Mouse (Mus musculus) Muller cell, postnatal 12 days (primary cell): ENCODE data around the gene Nhlh1.

ENCODE experiments used
- DNase-seq: peaks from one replicate; pipeline ENCODE4 v3.0.0-alpha.2; 2015; ENCODE audit errors: inconsistent ontology term

Nhlh1 gene

GRCm38 (mm10) chr1:172016660-172017516 lies 40.5 kb downstream of the Nhlh1 start:
- DNase-seq: no peak

- no peak for DNase-seq
Observed at GRCm38 (mm10) chr1:172016031-172016430, 41.3 kb downstream of the Nhlh1 start.

DNA sequence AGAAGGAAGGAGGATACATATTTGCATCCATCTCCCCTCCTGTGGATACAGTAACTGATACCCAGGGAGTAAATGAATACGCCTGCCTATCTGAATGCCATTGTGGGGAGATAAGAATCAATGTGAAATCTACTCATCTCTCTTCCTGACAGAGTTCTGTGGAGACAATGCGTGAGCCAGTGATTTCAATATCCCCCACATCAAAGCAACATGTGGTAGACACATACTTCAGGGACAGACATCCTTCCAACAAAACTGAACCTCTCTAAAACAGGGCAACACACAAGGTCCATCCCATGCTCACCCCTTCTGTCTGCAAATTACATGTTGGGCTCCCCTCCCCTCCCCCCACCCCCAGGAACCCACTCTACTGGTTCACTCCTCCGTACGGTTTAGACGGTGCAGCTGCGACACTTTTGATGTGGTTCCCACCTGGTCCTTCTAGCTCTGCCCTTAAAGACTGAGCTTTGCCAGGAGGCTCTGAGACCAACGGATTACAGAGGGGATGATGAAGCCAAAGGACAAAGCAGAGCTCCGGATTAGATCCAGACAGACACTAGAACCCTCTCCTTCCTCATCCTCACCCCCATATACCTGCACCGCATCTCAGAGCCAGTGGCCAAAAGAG lies 41.9 kb downstream of the Nhlh1 start:
- no peak for DNase-seq

DNA sequence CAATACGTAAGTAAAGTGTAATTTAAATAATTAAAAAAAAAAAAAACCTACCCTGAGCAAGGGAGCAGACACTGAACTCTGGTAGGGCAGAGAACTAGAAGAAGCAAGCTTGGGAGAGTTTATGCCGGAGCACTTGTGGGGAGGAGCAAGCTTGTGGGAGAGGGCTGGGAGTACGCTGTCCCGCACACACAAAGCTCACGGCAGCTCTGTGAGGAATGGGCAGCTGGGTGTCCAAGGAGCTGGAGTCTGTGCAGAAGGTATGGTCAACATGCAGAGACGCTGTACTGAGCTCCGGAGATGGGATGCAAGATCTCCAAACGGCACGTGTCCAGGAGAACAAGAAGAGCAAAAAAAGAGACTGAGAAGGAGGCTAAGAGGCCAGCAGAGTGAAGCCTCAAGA lies 42.6 kb downstream of the Nhlh1 start:
- DNase-seq: no peak

DNA sequence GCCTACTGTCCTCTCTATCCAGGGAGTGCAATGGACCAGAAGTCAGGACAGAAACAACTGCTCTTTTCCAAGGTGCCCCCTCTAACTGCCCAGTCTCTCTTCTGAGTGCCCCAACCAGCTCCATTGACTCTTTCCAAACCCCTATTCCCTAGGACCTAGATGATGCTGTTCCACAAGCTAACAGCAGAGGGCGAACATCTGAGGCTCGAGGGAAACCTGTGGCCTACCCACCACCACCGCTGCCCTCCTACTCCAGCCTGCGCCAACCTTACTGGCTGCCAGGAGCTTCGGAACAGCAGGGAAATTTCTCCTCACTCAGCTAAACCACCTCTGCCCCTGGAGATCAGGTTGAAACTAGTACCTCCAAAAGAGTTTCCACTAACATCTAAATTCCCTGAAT lies 45.3 kb downstream of the Nhlh1 start:
- peak; percentile 63 for DNase-seq

GRCm38 (mm10) chr1:172010042-172010824 lies 47.1 kb downstream of the Nhlh1 start:
- DNase-seq: no peak

DNA sequence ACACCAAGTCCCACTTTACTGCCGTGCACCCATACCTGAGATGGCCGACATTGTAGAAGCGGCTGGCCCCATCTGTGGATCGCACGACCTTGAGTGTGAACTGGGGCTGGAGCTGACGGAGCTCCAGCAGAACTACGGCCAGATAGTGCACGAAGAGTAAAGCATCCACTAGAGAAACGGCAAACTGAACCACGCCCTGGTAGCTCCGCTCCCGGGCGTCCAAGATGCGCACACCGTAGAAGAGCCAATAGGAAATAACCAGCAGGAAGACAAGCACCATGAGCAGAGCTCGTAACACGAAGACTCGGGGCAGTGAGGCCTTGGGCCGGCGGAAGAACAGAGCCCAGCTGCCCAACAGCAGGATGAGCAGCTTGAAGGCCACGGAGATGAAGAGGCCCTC lies 48.0 kb downstream of the Nhlh1 start:
- no peak for DNase-seq

DNA sequence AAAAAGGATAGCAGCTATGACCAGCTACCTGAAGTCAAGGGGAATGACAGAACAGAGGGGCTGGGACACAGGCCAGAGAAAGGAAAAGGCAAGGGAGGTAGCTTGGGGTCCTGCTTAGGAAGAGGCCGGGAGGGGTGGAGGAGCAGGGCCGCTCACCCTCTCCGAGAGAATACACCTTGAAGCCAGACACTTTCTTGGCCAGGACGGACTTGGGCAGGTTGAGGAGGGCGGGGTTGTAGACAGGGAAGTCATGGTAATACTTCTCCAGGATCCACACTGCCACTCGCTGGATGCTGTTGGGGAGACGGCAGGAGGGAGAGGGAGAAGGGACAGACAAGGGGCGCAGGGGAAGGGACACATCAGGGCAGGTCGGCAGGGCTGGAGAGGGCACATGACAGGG lies 49.0 kb downstream of the Nhlh1 start:
- no peak for DNase-seq

DNA sequence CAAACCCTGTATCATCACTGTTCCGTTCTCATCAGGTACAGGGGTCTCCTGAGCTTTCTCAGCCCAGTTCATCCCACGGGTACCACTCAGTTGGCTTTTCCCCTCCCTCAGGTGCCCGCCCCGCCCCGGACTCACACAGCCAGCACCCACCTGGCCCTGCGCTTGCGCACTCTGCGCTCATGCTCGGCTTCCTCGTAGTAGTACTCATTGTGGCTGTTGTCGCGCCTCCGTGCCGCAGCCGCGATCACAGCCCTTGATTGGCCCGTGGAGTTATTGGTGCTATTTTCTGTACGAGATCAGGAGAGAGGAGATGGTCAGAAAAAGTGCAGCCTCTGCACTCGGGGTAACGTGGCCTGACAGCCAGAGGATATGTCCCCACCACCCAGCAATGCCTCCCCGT lies 49.6 kb downstream of the Nhlh1 start:
- no peak for DNase-seq
